Mouse (Mus musculus) lung, postnatal 36 days (tissue): ENCODE measurements around the gene Dgke.
"Not testable (repeated sequence)": the region's sequence is repeated elsewhere in the genome, so short reads cannot be mapped to it uniquely, and the experiment has no call there.

ENCODE experiments used
- DNase-seq: peaks from one replicate; pipeline ENCODE4 v3.0.0; 2022; ENCODE audit warnings: mixed read lengths

The Dgke gene

GRCm38 (mm10) chr11:89073541-89073940, 6.9 kb upstream of the Dgke start, which contains the start of gene Gm525:
TSS of gene Gm525 (plus strand) at chr11:89073841.
- no peak for DNase-seq

- no peak for DNase-seq
Observed at GRCm38 (mm10) chr11:89071522-89071921, 4.9 kb upstream of the Dgke start.

GRCm38 (mm10) chr11:89069303-89069702, 2.7 kb upstream of the Dgke start:
- peak; percentile 86 for DNase-seq

- no peak for DNase-seq
Observed at GRCm38 (mm10) chr11:89068649-89069048, 2.0 kb upstream of the Dgke start.

- DNase-seq = no peak
Observed at GRCm38 (mm10) chr11:89067871-89068490, 1.3 kb upstream of the Dgke start.

- DNase-seq = peak; percentile 12
Observed at GRCm38 (mm10) chr11:89067301-89067822, 712 bp upstream of the Dgke start.

GRCm38 (mm10) chr11:89066126-89066525, 524 bp downstream of the Dgke start:
- DNase-seq = no peak

GRCm38 (mm10) chr11:89065297-89065696, 1.4 kb downstream of the Dgke start:
- DNase-seq = peak; percentile 16

- no peak for DNase-seq
Observed at GRCm38 (mm10) chr11:89064312-89064711, 2.3 kb downstream of the Dgke start.

- peak; percentile 26 for DNase-seq
Observed at GRCm38 (mm10) chr11:89061362-89061761, 5.3 kb downstream of the Dgke start.

GRCm38 (mm10) chr11:89060423-89061089, 6.1 kb downstream of the Dgke start:
- DNase-seq = peak; percentile 95

- DNase-seq = peak; percentile 25
Observed at GRCm38 (mm10) chr11:89059919-89060422, 6.7 kb downstream of the Dgke start.

GRCm38 (mm10) chr11:89058515-89059270, 8.0 kb downstream of the Dgke start:
- peak; percentile 44 for DNase-seq

GRCm38 (mm10) chr11:89055931-89056690, 10.5 kb downstream of the Dgke start:
- no peak for DNase-seq

GRCm38 (mm10) chr11:89051767-89052166, 14.9 kb downstream of the Dgke start:
- peak; percentile 10 for DNase-seq

GRCm38 (mm10) chr11:89046021-89046420, 20.6 kb downstream of the Dgke start:
- DNase-seq = no peak

GRCm38 (mm10) chr11:89045501-89045900, 21.1 kb downstream of the Dgke start:
- not testable (repeated sequence) for DNase-seq

GRCm38 (mm10) chr11:89043046-89043445, 23.6 kb downstream of the Dgke start:
- no peak for DNase-seq

- DNase-seq = not testable (repeated sequence)
Observed at GRCm38 (mm10) chr11:89041073-89041472, 25.6 kb downstream of the Dgke start.

- DNase-seq = peak; percentile 88
Observed at GRCm38 (mm10) chr11:89039325-89039724, 27.3 kb downstream of the Dgke start.

- DNase-seq = no peak
Observed at GRCm38 (mm10) chr11:89038496-89038895, 28.2 kb downstream of the Dgke start.

- peak; percentile 35 for DNase-seq
Observed at GRCm38 (mm10) chr11:89035552-89035951, 31.1 kb downstream of the Dgke start.
